Mouse (Mus musculus): Measurements from ENCODE around the gene Mrps5.

Mrps5 gene

GRCm38 (mm10) chr2:127622065-127622464, 35.0 kb downstream of the Mrps5 start:
- no peak for DNase-seq

GRCm38 (mm10) chr2:127624786-127625185, 37.8 kb downstream of the Mrps5 start:
- no peak for DNase-seq

GRCm38 (mm10) chr2:127625659-127626058, 38.6 kb downstream of the Mrps5 start:
- peak; percentile 73 for DNase-seq

- no peak for DNase-seq
These were observed 40.3 kb downstream of the Mrps5 start for GRCm38 (mm10) chr2:127627354-127627753.

- peak; percentile 36 for DNase-seq
These were observed 41.1 kb downstream of the Mrps5 start for GRCm38 (mm10) chr2:127627990-127628570.

- DNase-seq: no peak
These were observed 45.6 kb downstream of the Mrps5 start for GRCm38 (mm10) chr2:127632601-127633000.

- DNase-seq: peak; percentile 84
These were observed 48.6 kb downstream of the Mrps5 start for GRCm38 (mm10) chr2:127635581-127635980.

GRCm38 (mm10) chr2:127638973-127639372, 52.0 kb downstream of the Mrps5 start:
- DNase-seq: no peak

GRCm38 (mm10) chr2:127643728-127644704, 57.0 kb downstream of the Mrps5 start:
- peak; percentile 40 for DNase-seq

GRCm38 (mm10) chr2:127646875-127647274, 59.9 kb downstream of the Mrps5 start:
- DNase-seq: no peak

GRCm38 (mm10) chr2:127648145-127648544, 61.1 kb downstream of the Mrps5 start:
- DNase-seq: no peak

- DNase-seq: no peak
These were observed 62.9 kb downstream of the Mrps5 start for GRCm38 (mm10) chr2:127649921-127650320.

- peak; percentile 50 for DNase-seq
These were observed 64.6 kb downstream of the Mrps5 start for GRCm38 (mm10) chr2:127651601-127652000.

- peak; percentile 52 for DNase-seq
These were observed 65.3 kb downstream of the Mrps5 start for GRCm38 (mm10) chr2:127652335-127652734.

- DNase-seq: no peak
These were observed 65.8 kb downstream of the Mrps5 start for GRCm38 (mm10) chr2:127652805-127653204.

GRCm38 (mm10) chr2:127654786-127655185, 67.8 kb downstream of the Mrps5 start:
- no peak for DNase-seq

- peak; percentile 44 for DNase-seq
These were observed 68.4 kb downstream of the Mrps5 start for GRCm38 (mm10) chr2:127655419-127655818.

- peak; percentile 86 for DNase-seq
These were observed 69.2 kb downstream of the Mrps5 start, which contains the start of gene Mal for GRCm38 (mm10) chr2:127656086-127656720. Gene Mal, minus strand, starts transcription at chr2:127656695.

Data from kidney, postnatal 14 days (tissue).